Mouse (Mus musculus): ENCODE data around the gene Bmi1.

Bmi1 gene

DNA sequence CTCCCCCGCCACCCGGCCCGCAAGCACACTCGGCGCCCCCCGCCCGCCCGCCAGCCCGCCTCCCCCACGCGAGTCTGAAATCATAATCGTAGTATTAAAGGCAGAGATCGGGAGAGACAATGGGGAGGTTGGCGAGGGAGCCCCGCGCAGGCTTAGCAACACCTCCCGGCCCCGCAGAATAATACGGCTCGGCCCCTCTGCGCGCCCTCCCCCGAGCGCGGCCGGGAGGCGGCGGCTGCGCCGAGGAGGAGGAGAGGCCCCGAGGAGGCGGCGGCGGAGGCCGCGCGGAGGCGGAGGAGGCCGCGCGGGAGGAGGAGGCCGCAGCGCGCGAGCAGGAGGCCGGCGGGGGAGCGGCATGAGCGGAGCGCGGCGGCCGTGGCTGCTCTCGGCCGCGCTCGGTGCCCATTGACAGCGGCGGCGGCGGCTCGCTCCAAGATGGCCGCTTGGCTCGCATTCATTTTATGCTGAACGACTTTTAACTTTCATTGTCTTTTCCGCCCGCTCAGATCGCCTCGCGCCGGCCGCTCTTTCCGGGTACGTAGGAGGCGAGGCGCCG lies at the start of gene Bmi1:
Gene Bmi1, plus strand, starts transcription at position 83 of the 556 bp plus-strand sequence.
- DNase-seq (ENCODE audit: low read depth, low spot score), result peak; percentile 69

DNA sequence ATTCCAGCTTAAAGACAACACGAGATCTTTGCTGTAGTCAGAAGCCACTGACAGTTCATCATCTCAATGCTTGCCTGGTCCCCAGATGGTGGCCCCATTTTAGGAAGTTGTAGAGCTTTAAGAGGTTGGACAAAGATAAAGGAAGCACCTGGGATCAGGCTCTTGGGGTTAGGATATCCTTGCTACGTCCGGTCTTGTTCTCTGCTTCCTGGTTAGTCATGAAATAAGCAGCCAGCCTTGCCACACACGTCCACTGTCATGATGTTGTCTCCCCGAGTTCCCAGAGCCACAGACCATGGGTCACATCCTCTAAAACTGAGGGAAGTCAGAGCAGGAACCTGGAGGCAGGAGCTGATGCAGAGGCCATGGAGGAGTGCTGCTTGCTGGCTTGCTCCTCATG lies 46.3 kb upstream of the Bmi1 start:
- no peak for DNase-seq (ENCODE audit: low read depth, low spot score)

DNA sequence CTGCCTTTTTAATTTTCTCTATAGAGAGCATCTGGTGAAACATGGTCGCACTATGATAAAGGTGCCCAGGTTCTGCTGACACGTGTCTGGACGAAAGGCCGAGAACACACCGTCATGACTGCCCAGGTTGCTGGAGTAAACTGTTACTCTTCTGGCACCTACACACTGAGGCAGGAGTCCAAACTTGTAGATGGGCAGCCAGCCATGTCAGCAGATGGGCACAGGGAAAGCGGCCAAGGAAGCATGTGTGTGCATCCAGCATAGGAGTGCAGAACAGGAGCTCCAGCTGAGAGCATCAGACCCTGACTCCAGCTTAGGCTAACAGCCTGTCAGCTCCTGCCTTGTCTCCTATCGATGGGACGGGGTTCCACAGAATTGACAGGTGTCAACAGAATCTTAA lies 41.8 kb upstream of the Bmi1 start:
- no peak for DNase-seq (ENCODE audit: low read depth, low spot score)

DNA sequence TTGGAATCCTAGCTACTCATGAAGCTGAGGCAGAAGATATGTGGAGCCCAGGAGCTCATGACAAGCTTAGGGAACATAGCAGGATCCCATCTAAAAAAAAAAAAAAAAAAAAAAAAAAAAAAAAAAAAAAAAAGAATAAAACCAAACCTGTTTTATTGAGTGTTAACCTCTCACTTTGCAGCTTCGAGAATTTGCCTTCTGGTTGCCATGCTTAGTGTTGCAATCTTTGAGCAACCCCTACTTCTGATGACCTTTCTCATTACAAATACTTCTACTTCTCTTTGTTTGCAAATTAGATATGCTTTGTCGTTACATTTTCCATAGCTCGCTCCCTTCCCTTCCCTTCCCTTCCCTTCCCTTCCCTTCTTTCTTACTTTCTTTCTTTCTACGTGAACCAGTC lies 28.3 kb upstream of the Bmi1 start:
- DNase-seq (ENCODE audit: low read depth, low spot score), result no peak

DNA sequence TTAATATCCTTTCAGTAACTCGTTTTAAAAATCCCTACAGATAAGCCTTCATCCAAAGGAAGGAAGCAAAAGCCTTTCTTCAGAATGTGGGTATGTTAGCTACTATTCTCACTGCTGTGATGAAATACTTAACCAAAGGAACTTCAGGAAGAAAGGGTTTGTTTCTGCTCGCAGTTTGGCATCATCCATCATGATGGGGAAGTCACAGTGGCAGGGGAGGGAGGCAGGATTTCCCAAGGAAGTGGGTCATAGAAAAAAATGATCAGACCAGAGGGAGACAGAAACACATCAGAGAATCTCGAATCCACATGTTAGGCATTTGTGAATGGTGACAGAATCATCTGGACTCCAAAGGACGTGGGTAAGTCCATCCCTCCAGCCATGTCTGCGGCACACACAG lies 22.0 kb upstream of the Bmi1 start:
- DNase-seq (ENCODE audit: low read depth, low spot score), result no peak

DNA sequence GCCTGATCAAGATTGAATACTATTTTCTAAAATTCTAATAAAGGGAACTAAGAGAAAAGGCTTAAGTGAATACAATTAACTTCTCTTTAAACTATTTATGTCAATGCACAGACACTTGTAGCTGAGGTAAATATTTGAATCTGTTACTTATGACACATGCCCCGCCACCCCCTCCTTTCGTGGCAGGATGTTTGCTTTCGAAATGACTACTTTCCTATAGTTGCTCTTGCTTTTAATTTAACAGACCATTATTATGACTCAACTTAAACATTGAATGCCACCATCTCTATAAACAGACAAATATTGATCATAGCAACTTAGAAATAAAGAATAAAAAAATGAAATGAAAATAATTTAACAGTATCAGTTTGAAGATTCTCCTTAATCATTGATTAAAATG lies 12.8 kb upstream of the Bmi1 start:
- DNase-seq (ENCODE audit: low read depth, low spot score), result peak; percentile 43

DNA sequence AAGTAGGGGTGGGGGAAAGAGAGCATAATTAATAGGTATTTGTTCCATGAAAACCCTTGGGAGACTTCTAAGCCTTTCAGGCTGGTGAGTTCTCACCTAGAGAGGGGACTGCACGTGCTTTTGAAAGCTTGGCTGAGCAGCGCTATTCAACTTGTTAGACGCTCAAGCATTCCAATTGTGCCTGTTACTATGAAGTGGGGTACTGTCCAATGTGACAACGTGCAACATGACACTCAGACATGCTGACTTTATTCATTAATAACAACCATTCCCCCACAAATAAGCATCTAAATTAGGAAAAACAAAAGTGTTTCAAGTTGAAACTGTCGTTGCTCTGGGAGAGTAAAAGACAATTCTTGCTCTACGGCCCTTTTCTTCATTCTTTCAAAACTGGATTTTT lies 5.8 kb upstream of the Bmi1 start:
- DNase-seq (ENCODE audit: low read depth, low spot score), result no peak

DNA sequence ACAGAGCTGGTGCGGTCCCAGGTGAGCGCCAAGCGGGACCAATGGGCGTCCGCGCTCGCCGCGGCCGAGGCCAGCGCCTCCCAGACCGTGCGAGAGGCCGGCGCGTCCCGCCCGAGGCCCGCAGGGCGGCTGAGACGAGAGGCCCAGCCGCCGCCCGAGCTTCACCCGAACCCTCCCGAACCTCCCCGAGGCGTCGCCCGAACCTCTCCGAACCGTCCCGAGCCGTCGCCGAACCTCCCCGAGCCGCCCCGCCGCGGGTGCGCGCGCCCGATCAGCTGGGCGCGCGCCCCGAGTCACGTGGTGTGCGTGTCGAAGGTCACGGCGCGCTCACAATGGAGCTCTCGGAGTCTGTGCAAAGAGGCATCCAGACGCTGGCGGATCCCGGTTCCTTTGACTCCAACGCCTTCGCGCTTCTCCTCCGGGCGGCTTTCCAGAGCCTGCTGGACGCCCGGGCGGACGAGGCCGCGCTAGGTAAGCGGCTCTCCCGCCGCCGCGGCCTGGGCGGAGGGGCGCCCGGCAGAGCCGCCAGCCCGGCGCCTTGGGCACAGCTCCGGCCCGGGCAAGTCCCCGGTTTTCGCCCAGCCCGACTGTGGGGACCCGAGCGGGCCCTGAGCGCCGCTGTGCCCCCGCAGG lies 4.6 kb upstream of the Bmi1 start, which contains the start of gene Commd3:
Gene Commd3, plus strand, starts transcription at position 252 of the 633 bp plus-strand sequence.
- DNase-seq (ENCODE audit: low read depth, low spot score), result peak; percentile 92

DNA sequence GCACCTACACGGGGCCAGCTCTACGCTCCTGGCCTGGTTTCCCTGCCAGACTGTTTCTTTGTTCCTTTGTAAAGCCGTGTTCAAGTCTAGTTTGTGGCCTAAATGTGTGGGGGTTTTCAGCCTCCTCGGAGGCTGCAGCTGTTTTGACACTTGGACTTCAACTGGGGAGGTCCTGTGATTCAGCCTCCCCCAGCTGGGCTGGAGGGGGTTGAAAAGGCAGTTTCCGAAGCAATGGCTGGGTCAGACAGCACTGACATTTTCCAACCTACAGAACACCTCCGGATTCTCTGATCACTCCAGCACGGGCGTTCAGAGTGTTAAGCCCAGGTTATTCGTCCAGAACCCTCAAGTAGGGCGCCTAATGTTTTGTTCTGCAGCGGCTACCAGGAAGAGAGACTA lies 4.1 kb upstream of the Bmi1 start:
- peak; percentile 88 for DNase-seq (ENCODE audit: low read depth, low spot score)

DNA sequence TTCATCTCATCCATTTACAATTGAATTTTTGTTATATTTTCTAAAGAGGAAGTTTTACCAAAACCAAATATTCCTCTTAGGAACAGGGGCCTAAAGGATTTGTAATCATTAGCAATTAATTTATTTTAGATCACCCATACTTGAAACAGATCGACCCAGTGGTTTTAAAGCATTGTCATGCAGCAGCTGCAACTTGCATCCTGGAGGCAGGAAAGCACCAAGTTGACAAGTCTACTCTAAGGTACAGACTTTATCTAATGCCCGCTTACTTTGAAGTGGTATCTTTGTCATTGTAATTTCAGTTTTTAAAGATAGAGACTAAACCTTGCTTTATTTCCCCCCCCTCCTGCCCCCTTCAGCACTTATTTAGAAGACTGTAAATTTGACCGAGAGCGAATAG lies 3.1 kb upstream of the Bmi1 start:
- DNase-seq (ENCODE audit: low read depth, low spot score), result peak; percentile 42

DNA sequence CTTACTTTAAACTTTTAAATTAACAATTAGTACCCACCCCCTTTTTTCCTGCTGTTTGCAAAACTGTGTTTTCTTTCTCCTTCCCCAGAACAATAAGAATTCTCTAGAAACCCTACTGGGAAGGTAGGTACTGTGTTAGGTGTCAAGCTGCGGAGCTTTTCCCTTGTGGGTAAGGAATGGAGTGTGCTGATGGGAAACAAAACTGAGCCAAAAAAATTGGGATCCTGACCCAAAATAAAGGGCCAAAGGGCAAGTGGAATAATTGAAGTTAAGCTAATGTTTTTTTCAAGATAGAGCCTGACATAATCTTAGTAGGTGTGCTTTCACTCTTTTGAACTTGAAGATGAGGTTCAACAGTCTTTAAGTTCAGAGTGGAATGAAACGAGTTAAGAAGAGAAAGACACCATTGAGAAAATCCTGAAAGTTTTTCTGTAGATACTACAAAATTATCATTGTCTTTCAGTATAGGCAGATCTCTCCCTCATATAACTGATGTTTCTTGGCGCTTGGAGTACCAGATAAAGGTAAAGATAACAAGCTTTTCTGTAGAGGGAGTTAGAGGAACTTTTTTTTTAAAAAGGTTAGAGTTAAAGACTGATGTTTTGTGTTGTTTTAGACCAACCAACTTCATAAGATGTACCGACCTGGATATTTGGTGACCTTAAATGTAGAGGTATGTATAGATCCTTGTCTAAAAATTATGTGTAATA lies 2.5 kb upstream of the Bmi1 start:
- DNase-seq (ENCODE audit: low read depth, low spot score), result no peak

DNA sequence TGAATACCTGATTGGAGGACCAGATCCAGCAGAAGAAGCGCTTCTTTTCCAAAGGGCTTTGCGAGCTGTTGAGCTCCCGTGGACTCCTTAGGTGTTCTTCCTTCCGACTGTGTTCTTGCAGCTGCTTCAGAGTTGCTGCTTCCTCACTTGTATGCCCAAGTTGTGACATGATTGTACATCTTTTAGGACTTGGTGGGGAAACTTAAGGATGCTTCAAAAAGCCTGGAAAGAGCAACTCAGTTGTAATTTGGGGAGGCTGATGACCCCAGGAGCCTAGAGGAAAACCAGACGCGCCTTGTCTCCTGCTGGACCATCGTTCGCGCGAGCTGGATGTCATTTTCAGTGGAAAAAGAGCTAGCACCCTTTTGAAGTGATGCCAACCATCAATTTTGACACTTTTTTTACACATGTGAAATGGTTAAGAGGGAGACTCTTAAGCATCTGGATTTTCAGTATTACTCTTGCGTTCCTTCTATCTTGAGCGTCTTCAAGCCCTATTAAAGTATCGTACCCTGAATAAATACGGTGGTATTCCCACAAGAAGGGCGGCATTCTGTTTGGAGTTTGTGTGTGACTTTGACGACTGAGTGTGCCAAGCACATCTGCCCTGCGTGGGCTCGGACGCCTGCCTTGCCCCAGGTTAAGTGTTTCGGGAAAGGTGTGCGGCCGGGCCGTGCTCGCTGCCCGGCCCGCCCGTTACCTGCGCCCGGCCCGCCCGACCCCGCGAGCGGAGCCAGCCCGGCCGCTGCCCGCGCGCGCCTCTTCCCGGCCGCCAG lies 949 bp upstream of the Bmi1 start:
- peak; percentile 44 for DNase-seq (ENCODE audit: low read depth, low spot score)

DNA sequence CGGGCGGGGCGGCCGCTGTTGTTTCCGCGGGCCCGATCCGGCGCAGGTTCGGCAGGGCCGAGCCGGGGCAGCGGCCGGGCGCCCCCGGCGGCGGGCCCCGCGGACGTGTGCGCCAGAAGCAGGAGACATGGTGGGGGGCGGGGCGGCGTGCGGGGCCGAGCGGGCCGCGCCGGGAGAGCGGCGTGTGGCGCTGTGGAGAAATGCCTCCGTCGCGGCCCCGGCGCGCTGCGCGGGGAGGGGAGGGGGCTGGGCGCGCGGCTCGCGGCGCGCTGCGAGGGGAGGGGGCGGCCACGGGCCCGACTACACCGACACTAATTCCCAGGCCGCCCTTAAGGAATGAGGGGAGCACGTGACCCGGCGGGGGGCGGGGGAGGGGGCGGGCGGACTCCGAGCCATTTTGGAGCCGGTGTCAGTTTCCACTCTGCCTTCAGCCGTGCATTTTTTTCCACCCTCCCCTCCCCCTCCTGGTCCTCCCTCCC lies 322 bp upstream of the Bmi1 start:
- no peak for DNase-seq (ENCODE audit: low read depth, low spot score)

DNA sequence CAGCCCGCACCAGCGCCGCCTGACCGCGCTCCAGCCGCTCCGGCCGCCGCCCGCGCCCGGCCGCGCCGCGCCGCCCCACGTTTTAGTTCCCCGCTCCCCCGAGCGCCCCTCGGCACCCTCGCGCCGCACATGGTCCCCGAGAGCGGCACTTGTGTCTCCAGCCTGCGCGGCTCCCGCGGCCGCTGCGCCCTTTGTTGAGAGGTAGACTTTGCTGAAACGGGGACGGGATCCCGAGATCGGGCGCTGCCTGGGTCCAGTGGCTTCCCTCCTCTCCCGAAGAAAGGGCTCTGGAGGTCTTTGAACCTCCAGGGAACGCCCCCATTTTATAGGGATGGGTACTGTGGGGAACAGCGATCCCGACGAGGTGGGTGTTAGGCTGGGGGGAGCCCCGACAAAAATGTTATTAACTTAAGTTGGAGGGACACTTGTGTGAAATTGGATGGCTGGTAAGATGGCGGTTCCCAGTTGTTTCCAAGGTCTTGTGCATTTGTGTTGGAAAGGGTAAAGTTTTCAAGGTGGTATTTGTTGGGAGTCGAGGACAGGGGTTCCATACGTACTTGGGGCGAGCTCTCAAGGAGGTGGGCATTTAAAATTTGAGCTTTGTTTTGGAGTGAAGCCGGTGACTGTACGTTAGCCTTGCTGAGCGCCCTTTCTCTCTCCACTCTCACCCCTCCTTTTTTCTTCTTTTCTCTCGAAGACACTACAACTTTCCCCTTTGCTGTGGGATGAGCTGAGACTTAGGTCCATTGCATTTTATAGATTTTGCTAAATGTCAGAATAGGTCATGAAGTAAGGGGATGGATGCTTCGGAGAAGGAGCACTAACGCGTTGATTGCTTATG lies 1.0 kb downstream of the Bmi1 start:
- DNase-seq (ENCODE audit: low read depth, low spot score), result peak; percentile 68

DNA sequence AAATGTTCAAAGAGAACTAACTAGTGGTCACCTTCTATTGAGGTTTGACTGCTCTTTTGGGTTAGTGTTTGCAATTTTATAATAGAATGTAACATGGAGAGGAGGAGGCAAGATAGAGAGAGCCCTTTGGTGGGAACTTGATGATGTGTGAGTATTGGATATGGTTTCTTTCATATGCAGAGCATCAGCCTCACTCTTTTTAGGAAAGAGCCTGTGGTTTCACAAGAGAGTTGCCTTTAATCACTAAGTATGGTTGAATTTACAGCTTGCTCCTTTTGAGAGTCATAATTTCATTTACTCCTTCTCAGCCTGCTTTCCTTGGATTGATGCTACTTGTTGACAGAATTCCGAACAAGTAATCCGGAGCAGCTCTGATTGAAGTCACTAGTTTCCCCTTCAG lies 2.9 kb downstream of the Bmi1 start:
- DNase-seq (ENCODE audit: low read depth, low spot score), result no peak

DNA sequence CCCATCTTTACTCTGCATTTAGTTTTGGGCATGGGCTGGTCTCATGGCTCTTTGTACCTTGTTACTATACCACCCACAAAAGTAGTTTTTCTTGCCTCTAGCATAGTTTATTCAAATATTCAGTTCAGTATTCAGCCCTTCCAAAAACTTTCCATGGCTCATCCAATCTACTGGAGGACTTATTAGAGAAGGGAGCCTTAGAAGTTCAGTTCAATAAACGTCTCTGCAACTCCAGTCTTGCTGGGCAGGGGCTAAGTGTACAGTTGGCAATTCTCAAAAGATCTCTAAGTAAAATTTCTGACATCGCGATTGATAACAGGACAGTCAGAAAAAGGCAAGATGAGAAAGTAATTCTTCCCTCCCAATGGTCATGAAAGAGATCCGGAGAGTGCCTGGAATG lies 3.7 kb downstream of the Bmi1 start:
- DNase-seq (ENCODE audit: low read depth, low spot score), result no peak

DNA sequence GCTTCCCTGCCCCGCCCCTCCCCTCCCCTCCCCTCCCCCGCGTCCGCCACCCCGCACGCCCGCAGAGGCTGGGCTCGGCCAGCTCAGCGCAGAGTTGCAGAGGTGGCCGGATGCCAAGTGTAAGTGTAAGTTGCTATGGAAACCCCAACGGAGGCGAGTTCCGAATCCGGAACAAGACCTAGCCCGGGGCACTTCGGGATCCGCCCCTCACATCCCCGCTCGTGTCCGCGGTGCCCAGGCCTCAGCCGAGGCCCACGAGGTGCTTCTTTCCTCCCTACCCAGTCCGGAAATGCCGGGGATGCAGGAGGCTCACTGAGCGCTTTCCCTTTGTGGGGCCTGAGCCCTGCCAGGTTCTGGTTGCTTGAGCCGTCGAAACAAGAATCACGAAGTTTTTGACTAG lies 4.1 kb downstream of the Bmi1 start:
- DNase-seq (ENCODE audit: low read depth, low spot score), result no peak

DNA sequence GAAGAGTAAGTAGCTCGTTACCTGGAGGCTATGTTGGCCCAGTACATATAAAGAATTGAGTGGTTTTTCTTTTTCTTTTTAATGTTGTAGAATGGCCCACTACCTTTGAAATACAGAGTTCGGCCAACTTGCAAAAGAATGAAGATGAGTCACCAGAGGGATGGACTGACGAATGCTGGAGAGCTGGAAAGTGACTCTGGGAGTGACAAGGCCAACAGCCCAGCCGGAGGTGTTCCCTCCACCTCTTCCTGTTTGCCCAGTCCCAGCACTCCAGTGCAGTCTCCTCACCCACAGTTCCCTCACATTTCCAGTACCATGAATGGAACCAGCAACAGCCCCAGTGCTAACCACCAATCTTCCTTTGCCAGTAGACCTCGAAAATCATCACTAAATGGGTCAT lies 7.2 kb downstream of the Bmi1 start:
- DNase-seq (ENCODE audit: low read depth, low spot score), result no peak

DNA sequence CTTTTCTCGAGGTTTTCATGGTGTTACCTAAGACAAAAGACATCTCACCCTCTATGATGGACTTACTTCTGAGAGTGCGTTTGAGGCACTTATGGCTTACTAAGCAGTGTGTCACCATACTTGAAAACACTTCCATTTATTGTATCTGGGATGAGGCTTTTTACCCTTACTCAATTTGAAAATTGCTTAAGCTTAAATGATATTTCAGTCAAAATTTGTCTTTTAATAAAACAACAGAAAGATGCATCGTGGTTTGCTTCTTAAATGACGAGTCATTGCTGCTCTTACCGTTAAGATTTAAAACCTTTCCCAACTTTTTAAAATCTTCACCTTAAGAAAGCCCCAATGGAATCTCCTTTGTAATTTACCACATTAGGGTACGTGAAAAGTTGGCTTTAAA lies 9.6 kb downstream of the Bmi1 start:
- DNase-seq (ENCODE audit: low read depth, low spot score), result no peak

DNA sequence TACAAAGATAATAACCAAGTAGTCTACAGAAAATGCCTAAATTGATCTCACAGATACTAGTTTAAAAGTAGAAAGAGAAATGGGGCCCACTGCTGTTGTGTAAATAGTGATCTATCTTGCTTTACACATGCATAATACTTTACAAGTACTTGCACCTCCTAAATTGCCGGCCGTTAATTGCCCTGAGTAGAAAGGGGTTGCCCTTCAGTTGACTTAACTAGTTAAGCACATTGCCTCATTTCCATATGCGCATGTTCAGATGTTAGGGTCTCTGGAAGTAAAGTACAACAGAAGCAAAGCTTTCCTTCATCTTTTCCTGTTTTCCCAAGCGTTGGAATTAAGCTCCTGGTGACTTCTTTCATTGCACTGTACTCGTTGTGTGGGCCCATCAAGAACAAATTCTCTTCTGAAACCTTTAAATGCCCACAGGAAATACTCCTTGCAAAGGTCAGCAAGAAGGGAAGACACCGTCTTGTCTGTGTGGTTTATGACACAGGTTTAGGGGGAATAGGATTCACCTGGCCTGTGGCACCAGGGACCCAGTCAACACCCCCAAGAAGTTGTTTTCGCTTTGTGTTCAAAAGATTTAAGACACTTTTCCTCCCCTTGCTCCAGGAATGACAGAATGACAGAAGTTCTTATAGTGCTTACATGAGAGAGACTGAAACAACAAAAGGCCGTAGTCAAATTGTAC lies 10.2 kb downstream of the Bmi1 start:
- no peak for DNase-seq (ENCODE audit: low read depth, low spot score)

DNA sequence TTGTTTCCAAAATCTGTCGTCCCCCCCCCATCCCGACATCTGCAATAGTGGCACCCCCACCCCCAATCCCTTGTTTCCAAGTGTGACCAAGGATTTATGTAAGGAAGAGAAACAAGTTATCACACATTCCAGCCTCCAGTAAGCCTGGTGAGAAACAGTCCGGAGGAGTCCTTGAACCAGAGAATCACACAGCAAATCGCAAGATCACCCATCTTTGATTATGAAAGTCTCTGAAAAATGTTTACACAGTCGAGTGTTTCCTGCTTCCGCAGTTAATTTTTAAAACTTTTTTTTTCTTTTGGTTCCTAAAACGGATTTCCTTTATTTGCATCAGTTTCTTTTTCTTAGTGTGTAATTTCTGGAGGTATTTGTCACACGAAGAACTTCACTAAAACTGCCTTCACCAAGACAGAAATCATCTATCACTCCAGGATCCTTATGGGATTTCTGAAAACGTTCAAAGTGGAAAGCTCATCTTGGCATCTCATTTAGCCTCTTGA lies 10.9 kb downstream of the Bmi1 start:
- DNase-seq (ENCODE audit: low read depth, low spot score), result no peak

All from A20 (cell line).